Mouse (Mus musculus): ENCODE measurements at regions not wholly inside any gene's neighbourhood (a gene's known extent, or its start where the extent isn't known, plus 50 kb on each side); places are given as distances from the start of the nearest gene placed in this dataset.

DNA sequence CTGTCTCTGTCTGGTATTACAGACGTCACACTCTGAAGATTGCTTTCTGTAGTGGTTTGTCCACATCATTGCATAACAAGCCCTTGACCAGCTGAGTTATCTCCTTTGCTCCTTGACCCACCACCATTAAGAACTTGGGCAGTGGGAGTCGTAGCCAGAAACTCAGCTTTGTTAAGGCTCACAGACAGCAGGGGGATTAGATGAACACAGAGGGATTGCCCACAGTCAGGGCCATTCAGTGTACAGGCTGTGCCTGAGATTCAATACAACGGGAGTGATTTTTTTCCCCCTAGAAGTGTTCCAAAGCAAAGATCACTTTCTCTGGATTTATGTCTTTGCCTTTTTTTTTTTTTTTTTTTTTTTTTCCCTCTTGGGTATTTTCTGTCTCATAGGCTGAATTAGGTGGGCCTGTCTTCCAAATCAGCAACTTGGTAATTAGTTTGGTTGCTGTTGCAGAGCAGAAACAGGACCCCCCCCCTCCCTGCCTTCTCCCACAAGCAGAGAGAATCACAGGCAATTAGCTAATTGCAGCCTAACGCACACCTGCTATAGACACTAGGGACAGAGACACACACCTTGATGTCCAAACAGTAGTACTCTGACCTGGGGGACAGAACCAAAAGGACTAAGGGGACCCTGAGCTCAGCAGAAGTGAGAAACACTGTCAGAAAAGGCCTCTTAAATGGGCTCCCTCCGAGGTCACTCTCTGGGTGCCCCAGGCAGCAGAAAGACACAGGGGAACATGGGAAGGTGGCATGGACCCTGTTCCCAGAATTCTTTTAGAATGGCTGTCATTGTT, 340.4 kb upstream of the Dynlrb2 start:
- ATAC-seq (ENCODE audit: low read depth), result no peak; the same call in 1 of the 2 replicates
- Histone ChIP-seq H3K4me1 (ENCODE audit: control insufficient read depth, insufficient read depth, low read length) (peaks cover 7% of the 10 kb centered on the region; the same call in 1 of the 2 replicates), H3K9ac (replicated peaks; ENCODE audit: low read depth, low read length) (no peak overlapping the region), H3K9me3 (ENCODE audit: control insufficient read depth, low read length) (no peaks in the 10 kb centered on the region), H3K4me3 (ENCODE audit: low read depth, low read length) (no peak overlapping the region), H3K36me3 (ENCODE audit: control insufficient read depth, insufficient read depth, low read length) (no peaks in the 10 kb centered on the region), H3K4me2 (ENCODE audit: low read depth, low read length) (no peak overlapping the region), H3K27me3 (ENCODE audit: control insufficient read depth, insufficient read depth, low read length) (no peaks in the 10 kb centered on the region), H3K27ac (ENCODE audit: low read depth, low read length) (no peak overlapping the region)
- WGBS, result 14% methylated on average over 5 of the region's 5 CpGs

DNA sequence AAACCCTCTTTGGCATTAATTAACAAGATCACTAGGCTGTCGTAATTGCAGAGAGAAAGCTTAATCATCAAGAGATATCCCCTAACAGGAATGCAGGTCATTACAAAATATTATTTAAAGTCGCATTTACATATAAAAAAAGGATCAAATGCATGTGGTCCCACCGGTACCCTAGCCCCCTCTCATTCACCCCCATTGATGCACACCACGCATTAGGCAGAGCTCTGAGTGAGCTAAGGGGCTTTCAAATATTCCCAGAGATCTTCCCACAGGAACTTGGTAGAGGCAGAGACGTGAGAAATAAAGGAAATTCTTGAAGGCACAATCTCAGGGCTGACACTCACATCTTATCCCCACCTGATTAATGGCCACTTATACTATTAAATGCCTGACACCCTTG, 343.8 kb upstream of the Dynlrb2 start:
- H3K36me3 ChIP-seq (ENCODE audit: control insufficient read depth, insufficient read depth, low read length), result no peaks in the 10 kb centered on the region
- peaks cover 7% of the 10 kb centered on the region; the same call in 1 of the 2 replicates for H3K4me1 ChIP-seq (ENCODE audit: control insufficient read depth, insufficient read depth, low read length)
- no peak overlapping the region for H3K27ac ChIP-seq (ENCODE audit: low read depth, low read length)
- ATAC-seq (ENCODE audit: low read depth), result no peak
- 66% methylated on average over 5 of the region's 5 CpGs for WGBS
- H3K4me3 ChIP-seq (ENCODE audit: low read depth, low read length), result no peak overlapping the region
- no peaks in the 10 kb centered on the region for H3K9me3 ChIP-seq (ENCODE audit: control insufficient read depth, low read length)
- no peak overlapping the region for H3K4me2 ChIP-seq (ENCODE audit: low read depth, low read length)
- no peak overlapping the region for H3K9ac ChIP-seq (replicated peaks; ENCODE audit: low read depth, low read length)
- no peaks in the 10 kb centered on the region for H3K27me3 ChIP-seq (ENCODE audit: control insufficient read depth, insufficient read depth, low read length)

DNA sequence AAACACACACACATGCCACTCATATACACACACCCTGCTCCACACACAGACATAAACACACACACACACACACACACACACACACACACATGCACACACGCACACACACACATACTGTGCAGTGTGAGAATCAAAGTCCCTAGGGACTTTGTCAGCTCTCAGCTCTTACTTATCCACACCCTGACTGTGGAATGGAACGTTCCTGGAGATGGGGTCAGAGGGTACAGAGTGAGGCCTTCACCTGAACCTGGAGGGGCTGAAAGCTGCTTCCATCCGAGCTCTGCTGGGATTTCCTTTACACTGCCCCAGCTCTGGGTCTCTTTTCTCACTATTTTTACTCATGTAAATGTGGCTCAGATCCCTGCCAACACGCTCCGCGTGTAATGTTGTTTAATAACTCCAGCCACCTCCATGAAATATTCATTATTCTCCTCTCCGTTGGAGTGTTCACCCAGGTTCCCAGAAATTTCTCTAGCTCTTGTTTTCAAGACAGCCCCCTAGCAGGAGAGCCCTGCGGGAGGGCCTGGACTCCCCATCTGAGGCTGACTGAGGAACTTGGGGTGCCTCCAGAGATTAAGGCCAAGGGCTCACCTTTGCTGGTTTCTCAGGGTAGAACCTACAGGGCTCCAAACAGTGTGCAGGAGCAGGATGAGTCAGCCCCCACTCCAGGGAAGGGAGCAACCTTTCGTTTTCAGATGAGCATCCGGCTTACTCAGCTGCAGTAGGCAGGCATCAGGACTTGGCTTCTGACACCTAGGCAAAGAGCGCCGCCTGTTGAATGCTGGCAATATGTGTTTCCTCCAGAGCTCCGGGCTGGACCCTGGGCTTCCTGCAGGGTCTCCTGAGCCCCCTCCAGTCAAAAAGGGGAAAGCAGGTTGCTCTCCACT, 360.8 kb upstream of the Dynlrb2 start:
- no peak overlapping the region for H3K27ac ChIP-seq (ENCODE audit: low read depth, low read length)
- no peaks in the 10 kb centered on the region for H3K27me3 ChIP-seq (ENCODE audit: control insufficient read depth, insufficient read depth, low read length)
- 42% methylated on average over 13 of the region's 13 CpGs for WGBS
- H3K9ac ChIP-seq (replicated peaks; ENCODE audit: low read depth, low read length), result no peak overlapping the region
- no peaks in the 10 kb centered on the region for H3K4me1 ChIP-seq (ENCODE audit: control insufficient read depth, insufficient read depth, low read length)
- H3K4me3 ChIP-seq (ENCODE audit: low read depth, low read length), result no peak overlapping the region
- no peak overlapping the region for H3K4me2 ChIP-seq (ENCODE audit: low read depth, low read length)
- no peak for ATAC-seq (ENCODE audit: low read depth)
- no peaks in the 10 kb centered on the region for H3K36me3 ChIP-seq (ENCODE audit: control insufficient read depth, insufficient read depth, low read length)
- no peaks in the 10 kb centered on the region for H3K9me3 ChIP-seq (ENCODE audit: control insufficient read depth, low read length)

DNA sequence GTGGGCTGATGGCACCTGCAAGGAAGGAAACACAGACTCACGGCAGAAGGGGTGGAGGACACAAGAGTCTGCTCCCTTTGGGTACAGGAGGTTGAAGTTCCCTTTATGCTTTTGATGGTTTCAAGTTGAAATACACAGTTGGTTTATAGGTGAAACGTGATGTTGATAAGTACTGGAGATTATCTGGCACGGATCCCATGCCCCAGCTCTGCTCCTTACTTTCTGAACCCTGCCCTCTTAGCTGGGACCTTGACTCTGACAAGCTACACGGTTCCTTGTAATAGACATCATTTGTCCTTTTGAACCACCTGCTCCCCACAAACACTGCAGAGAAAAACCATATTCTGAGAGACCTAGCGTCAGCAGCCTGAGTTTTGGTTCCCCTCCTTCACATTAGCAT, 363.4 kb upstream of the Dynlrb2 start:
- no peaks in the 10 kb centered on the region for H3K4me1 ChIP-seq (ENCODE audit: control insufficient read depth, insufficient read depth, low read length)
- H3K36me3 ChIP-seq (ENCODE audit: control insufficient read depth, insufficient read depth, low read length), result no peaks in the 10 kb centered on the region
- WGBS, result 87% methylated on average over 5 of the region's 5 CpGs
- no peak overlapping the region for H3K4me2 ChIP-seq (ENCODE audit: low read depth, low read length)
- no peak for ATAC-seq (ENCODE audit: low read depth)
- no peaks in the 10 kb centered on the region for H3K27me3 ChIP-seq (ENCODE audit: control insufficient read depth, insufficient read depth, low read length)
- H3K9me3 ChIP-seq (ENCODE audit: control insufficient read depth, low read length), result no peaks in the 10 kb centered on the region
- H3K4me3 ChIP-seq (ENCODE audit: low read depth, low read length), result no peak overlapping the region
- no peak overlapping the region for H3K27ac ChIP-seq (ENCODE audit: low read depth, low read length)
- H3K9ac ChIP-seq (replicated peaks; ENCODE audit: low read depth, low read length), result no peak overlapping the region

DNA sequence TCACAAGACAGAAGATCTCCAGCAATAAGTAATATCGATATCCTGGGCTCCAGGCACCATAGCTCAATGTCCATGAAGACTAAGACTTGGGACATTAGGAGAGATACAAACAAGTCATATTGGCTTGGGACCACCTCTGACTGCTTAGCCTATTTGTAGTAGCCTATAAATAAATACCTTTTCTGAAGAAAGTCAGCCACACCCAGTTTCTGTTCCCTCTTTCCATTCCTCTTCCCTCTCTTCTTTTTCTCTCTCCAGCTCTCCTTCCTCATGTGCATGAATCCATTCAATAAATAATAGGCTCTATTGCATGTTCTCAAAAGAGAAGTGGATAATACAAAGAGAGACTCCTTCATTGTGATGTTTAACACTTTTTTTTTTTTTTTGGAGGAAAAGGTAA, 364.8 kb upstream of the Dynlrb2 start:
- Histone ChIP-seq H3K27ac (ENCODE audit: low read depth, low read length) (no peak overlapping the region), H3K27me3 (ENCODE audit: control insufficient read depth, insufficient read depth, low read length) (no peaks in the 10 kb centered on the region), H3K36me3 (ENCODE audit: control insufficient read depth, insufficient read depth, low read length) (no peaks in the 10 kb centered on the region), H3K9ac (replicated peaks; ENCODE audit: low read depth, low read length) (no peak overlapping the region), H3K4me2 (ENCODE audit: low read depth, low read length) (no peak overlapping the region), H3K4me1 (ENCODE audit: control insufficient read depth, insufficient read depth, low read length) (no peaks in the 10 kb centered on the region), H3K9me3 (ENCODE audit: control insufficient read depth, low read length) (no peaks in the 10 kb centered on the region), H3K4me3 (ENCODE audit: low read depth, low read length) (no peak overlapping the region)
- 94% methylated on average over 1 of the region's 1 CpGs for WGBS
- no peak for ATAC-seq (ENCODE audit: low read depth)

DNA sequence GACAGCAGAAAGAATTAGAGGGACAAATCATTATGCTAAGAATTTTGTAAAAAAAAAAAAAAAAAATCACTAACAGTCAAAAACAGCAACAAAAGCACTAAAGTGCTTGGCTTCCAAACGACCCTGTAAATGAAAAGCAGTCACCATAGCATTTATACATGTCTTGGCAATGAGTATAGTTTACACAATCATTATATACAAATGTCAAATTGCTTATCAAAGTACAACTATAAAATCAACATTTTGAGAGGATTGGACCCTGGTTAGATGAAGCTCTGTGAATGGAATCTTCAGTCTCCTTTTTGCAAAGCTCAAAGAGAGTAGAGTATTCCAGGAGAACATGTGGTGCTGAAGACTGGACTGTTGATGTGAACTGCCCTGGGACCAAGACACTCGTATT, 367.0 kb upstream of the Dynlrb2 start:
- no peak overlapping the region for H3K9ac ChIP-seq (replicated peaks; ENCODE audit: low read depth, low read length)
- H3K4me3 ChIP-seq (ENCODE audit: low read depth, low read length), result no peak overlapping the region
- H3K9me3 ChIP-seq (ENCODE audit: control insufficient read depth, low read length), result no peaks in the 10 kb centered on the region
- 83% methylated on average over 2 of the region's 2 CpGs for WGBS
- no peaks in the 10 kb centered on the region for H3K27me3 ChIP-seq (ENCODE audit: control insufficient read depth, insufficient read depth, low read length)
- ATAC-seq (ENCODE audit: low read depth), result no peak
- H3K4me2 ChIP-seq (ENCODE audit: low read depth, low read length), result no peak overlapping the region
- no peaks in the 10 kb centered on the region for H3K36me3 ChIP-seq (ENCODE audit: control insufficient read depth, insufficient read depth, low read length)
- no peak overlapping the region for H3K27ac ChIP-seq (ENCODE audit: low read depth, low read length)
- no peaks in the 10 kb centered on the region for H3K4me1 ChIP-seq (ENCODE audit: control insufficient read depth, insufficient read depth, low read length)

DNA sequence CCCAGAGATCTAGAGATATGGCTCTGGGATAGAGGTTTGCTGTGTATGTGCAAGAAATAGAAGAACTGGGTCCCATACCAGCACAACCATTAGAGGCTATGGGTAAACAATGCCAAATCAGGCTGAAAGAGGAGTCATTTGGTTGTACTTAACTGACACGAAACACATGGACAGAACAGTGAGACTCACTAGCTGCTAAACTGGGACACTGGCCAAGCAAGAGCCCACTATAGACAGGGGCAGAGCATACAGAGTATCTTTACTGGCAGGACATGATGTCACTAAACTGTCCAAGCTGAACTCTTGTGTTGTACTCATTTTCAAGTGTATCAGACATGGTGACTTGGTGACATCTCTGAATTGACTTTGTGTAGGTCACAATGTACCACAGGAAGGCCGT, 371.3 kb upstream of the Dynlrb2 start:
- Histone ChIP-seq H3K4me3 (ENCODE audit: low read depth, low read length) (no peak overlapping the region), H3K9me3 (ENCODE audit: control insufficient read depth, low read length) (no peaks in the 10 kb centered on the region), H3K4me1 (ENCODE audit: control insufficient read depth, insufficient read depth, low read length) (no peaks in the 10 kb centered on the region), H3K27me3 (ENCODE audit: control insufficient read depth, insufficient read depth, low read length) (no peaks in the 10 kb centered on the region), H3K36me3 (ENCODE audit: control insufficient read depth, insufficient read depth, low read length) (no peaks in the 10 kb centered on the region), H3K9ac (replicated peaks; ENCODE audit: low read depth, low read length) (no peak overlapping the region), H3K4me2 (ENCODE audit: low read depth, low read length) (no peak overlapping the region), H3K27ac (ENCODE audit: low read depth, low read length) (no peak overlapping the region)
- ATAC-seq (ENCODE audit: low read depth), result no peak
- 77% methylated on average over 2 of the region's 2 CpGs for WGBS

DNA sequence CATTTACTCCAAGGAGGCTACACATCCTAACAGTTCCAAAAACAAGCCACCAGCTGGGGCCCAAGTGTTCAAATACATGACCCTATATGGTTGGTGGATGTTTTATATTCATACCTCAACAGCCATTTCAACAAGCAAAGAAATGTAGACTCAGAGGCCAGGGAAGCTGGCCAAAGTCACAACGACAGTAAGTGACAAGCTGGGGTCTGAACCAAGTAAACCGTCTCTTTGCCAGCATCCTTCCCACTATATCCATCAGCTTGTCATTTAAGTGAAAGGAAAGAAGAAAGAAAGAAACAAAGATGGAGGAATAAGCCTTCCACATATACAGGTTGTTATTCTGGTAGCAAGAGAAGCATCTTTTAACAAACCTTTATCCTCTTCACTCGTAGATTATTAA, 371.7 kb upstream of the Dynlrb2 start:
- no peak for ATAC-seq (ENCODE audit: low read depth)
- no peak overlapping the region for H3K4me3 ChIP-seq (ENCODE audit: low read depth, low read length)
- no peak overlapping the region for H3K4me2 ChIP-seq (ENCODE audit: low read depth, low read length)
- no peak overlapping the region for H3K27ac ChIP-seq (ENCODE audit: low read depth, low read length)
- H3K27me3 ChIP-seq (ENCODE audit: control insufficient read depth, insufficient read depth, low read length), result no peaks in the 10 kb centered on the region
- 91% methylated on average over 3 of the region's 3 CpGs for WGBS
- H3K36me3 ChIP-seq (ENCODE audit: control insufficient read depth, insufficient read depth, low read length), result no peaks in the 10 kb centered on the region
- no peak overlapping the region for H3K9ac ChIP-seq (replicated peaks; ENCODE audit: low read depth, low read length)
- H3K9me3 ChIP-seq (ENCODE audit: control insufficient read depth, low read length), result no peaks in the 10 kb centered on the region
- H3K4me1 ChIP-seq (ENCODE audit: control insufficient read depth, insufficient read depth, low read length), result no peaks in the 10 kb centered on the region

DNA sequence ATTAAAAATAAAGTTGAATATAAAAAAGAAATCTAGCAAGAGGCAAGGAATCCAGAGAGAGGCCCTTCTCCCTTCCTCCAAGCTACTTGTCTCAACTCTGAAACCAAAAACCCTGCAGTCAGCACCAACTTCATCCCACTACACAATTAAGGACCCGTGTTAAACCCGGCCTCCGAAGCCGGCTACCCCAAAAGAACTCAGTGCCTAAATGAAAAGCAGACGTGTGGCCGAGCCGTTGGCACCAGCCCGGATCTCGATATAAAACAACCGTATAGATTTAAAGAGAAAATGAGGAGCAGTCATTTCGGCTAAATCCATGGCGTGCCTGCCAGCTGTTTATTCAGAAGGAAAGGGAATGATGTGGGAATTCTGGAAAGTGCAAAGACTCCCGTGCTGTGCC, 384.7 kb upstream of the Dynlrb2 start:
- Histone ChIP-seq H3K9ac (replicated peaks; ENCODE audit: low read depth, low read length) (no peak overlapping the region), H3K36me3 (ENCODE audit: control insufficient read depth, insufficient read depth, low read length) (no peaks in the 10 kb centered on the region), H3K4me1 (ENCODE audit: control insufficient read depth, insufficient read depth, low read length) (0 out of 2 replicates have a peak, but pooled peaks cover 3% of the 10 kb centered on the region), H3K9me3 (ENCODE audit: control insufficient read depth, low read length) (no peaks in the 10 kb centered on the region), H3K4me3 (ENCODE audit: low read depth, low read length) (no peak overlapping the region), H3K27me3 (ENCODE audit: control insufficient read depth, insufficient read depth, low read length) (no peaks in the 10 kb centered on the region), H3K4me2 (ENCODE audit: low read depth, low read length) (no peak overlapping the region), H3K27ac (ENCODE audit: low read depth, low read length) (no peak overlapping the region)
- no peak for ATAC-seq (ENCODE audit: low read depth)
- 85% methylated on average over 13 of the region's 13 CpGs for WGBS
